Mouse (Mus musculus) intestine, embryonic 16.5 days (tissue): ENCODE measurements around the gene Wbp2nl. TPM values are rescaled to one million over a fixed set of nuclear protein-coding genes. Genes with fewer than 3 reads are reported as not detected.
"Not testable (repeated sequence)": the region's sequence is repeated elsewhere in the genome, so short reads cannot be mapped to it uniquely, and the experiment has no call there.

Experiments used
- ATAC-seq: fragments of 200-750 bp; cut with Nextera tagmentation; 2 replicates; pipeline ENCODE4 v1.8.0; 2017; ENCODE audit warnings: moderate TSS enrichment, moderate library complexity
- H3K27ac ChIP-seq: fragments of 300-500 bp; sonication (generic); 2 replicates; pipeline ENCODE4 v1.5.1; 2014; ENCODE audit warnings: mild to moderate bottlenecking, low read length
- H3K27me3 ChIP-seq: fragments of 300-500 bp; sonication (generic); replicated peaks from 2 replicates; pipeline ENCODE4 v1.6.1; 2014; ENCODE audit warnings: low read length, control low read depth, mixed read lengths; ENCODE audit not compliant: control insufficient read depth, insufficient read depth
- H3K36me3 ChIP-seq: fragments of 300-500 bp; sonication (generic); 2 replicates; pipeline ENCODE4 v1.6.1; 2014; ENCODE audit warnings: low read length, control low read depth; ENCODE audit not compliant: control insufficient read depth, insufficient read depth
- H3K4me1 ChIP-seq: fragments of 300-500 bp; sonication (generic); 2 replicates; pipeline ENCODE4 v1.6.1; 2014; ENCODE audit warnings: low read length, control low read depth, mixed read lengths; ENCODE audit not compliant: control insufficient read depth, insufficient read depth
- H3K4me2 ChIP-seq: fragments of 300-500 bp; sonication (generic); 2 replicates; pipeline ENCODE4 v1.6.1; 2014; ENCODE audit warnings: low read depth, low read length, control low read depth
- H3K4me3 ChIP-seq: fragments of 300-500 bp; sonication (generic); 2 replicates; pipeline ENCODE4 v1.5.1; 2014; ENCODE audit warnings: mild to moderate bottlenecking, low read length
- H3K9ac ChIP-seq: fragments of 300-500 bp; sonication (generic); 2 replicates; pipeline ENCODE4 v1.6.1; 2014; ENCODE audit warnings: low read depth, low read length
- H3K9me3 ChIP-seq: fragments of 300-500 bp; sonication (generic); 2 replicates; pipeline ENCODE4 v1.6.1; 2016; ENCODE audit warnings: low read length, control low read depth; ENCODE audit not compliant: control insufficient read depth
- WGBS: fragments of 180-500 bp; shearing (Covaris S2); extraction: QIAGEN DNeasy Blood & Tissue Kit; methylation state at CpG from one replicate; pipeline ENCODE4 v1.1.7; 2014; 5-methylcytosine and 5-hydroxymethylcytosine counted together
- polyA plus RNA-seq: library from polyadenylated mRNA; unstranded; fragments of >200 nt; fragmentation: Nextera tagmentation; extraction: Ambion mirVana; gene quantifications from 2 replicates; pipeline ENCODE4 v1.2.1, GENCODE M21; 2015

Wbp2nl gene
- polyA plus RNA-seq, 1 experiment from 2014 or later: 0.15 TPM

GRCm38 (mm10) chr15:82363801-82364200, 65.0 kb downstream of the Wbp2nl start:
- peaks cover 11% of the 10 kb centered on the region; the same call in 1 of the 2 replicates for H3K4me1 ChIP-seq
- not testable (repeated sequence) for H3K36me3 ChIP-seq, ATAC-seq, H3K4me2 ChIP-seq, H3K4me3 ChIP-seq, H3K27ac ChIP-seq, H3K9ac ChIP-seq, H3K27me3 ChIP-seq, H3K9me3 ChIP-seq
- WGBS: 86% methylated on average over 7 of the region's 12 CpGs

Other genes with a start within 250 kb of the Wbp2nl start
- gene 4930407I10Rik, start 239.8 kb upstream of the Wbp2nl start, polyA plus RNA-seq: not detected in 2 replicates
- not detected in 2 replicates for gene Mei1, start 229.0 kb upstream of the Wbp2nl start, polyA plus RNA-seq
- 9.8 and 11.6 TPM in 2 replicates for gene Ccdc134, start 171.0 kb upstream of the Wbp2nl start, polyA plus RNA-seq
- gene Srebf2, start 151.8 kb upstream of the Wbp2nl start, polyA plus RNA-seq: 138 and 141 TPM in 2 replicates
- 0.06 and 0.09 TPM in 2 replicates for gene Shisa8, start 86.1 kb upstream of the Wbp2nl start, polyA plus RNA-seq
- 0.09 and 0.11 TPM in 2 replicates for gene Tnfrsf13c, start 74.6 kb upstream of the Wbp2nl start, polyA plus RNA-seq
- gene Cenpm, start 54.2 kb upstream of the Wbp2nl start, polyA plus RNA-seq: 36.3 and 43.6 TPM in 2 replicates
- gene 1500009C09Rik, start 46.6 kb upstream of the Wbp2nl start, polyA plus RNA-seq: not detected in 2 replicates
- gene Sept3, start 24.1 kb upstream of the Wbp2nl start, polyA plus RNA-seq: 4.2 and 4.4 TPM in 2 replicates
- gene Naga, start 40.0 kb downstream of the Wbp2nl start, polyA plus RNA-seq: 296 and 437 TPM in 2 replicates
- gene Pheta2, start 40.0 kb downstream of the Wbp2nl start, polyA plus RNA-seq: 11.6 and 13.2 TPM in 2 replicates
- gene Smdt1, start 40.0 kb downstream of the Wbp2nl start, polyA plus RNA-seq: 332 and 340 TPM in 2 replicates
- 561 and 588 TPM in 2 replicates for gene Ndufa6, start 55.4 kb downstream of the Wbp2nl start, polyA plus RNA-seq
- gene Cyp2d22, start 81.3 kb downstream of the Wbp2nl start, polyA plus RNA-seq: 14.1 and 14.9 TPM in 2 replicates
- not detected in 2 replicates for gene Cyp2d11, start 95.1 kb downstream of the Wbp2nl start, polyA plus RNA-seq
- 0.67 and 1.8 TPM in 2 replicates for gene Cyp2d10, start 108.2 kb downstream of the Wbp2nl start, polyA plus RNA-seq
- gene Cyp2d9, start 134.5 kb downstream of the Wbp2nl start, polyA plus RNA-seq: 0.10 and 0.31 TPM in 2 replicates